Mouse (Mus musculus) liver, embryonic 11.5 days (tissue): ENCODE measurements around the gene Ntrk2. TPM values are rescaled to one million over a fixed set of nuclear protein-coding genes. Genes with fewer than 3 reads are reported as not detected.

Source experiments
- ATAC-seq: fragments of 200-750 bp; cut with Nextera tagmentation; replicated peaks from 2 replicates; pipeline ENCODE4 v1.8.0; 2017; ENCODE audit warnings: moderate number of reproducible peaks, mild to moderate bottlenecking, moderate TSS enrichment, moderate library complexity; ENCODE audit not compliant: low FRiP score
- DNase-seq: peaks from one replicate; pipeline ENCODE4 v3.0.0-alpha.2; 2017; ENCODE audit warnings: low spot score
- H3K27ac ChIP-seq: fragments of 300-500 bp; sonication (generic); 2 replicates; pipeline ENCODE4 v1.5.1; 2014; ENCODE audit warnings: mild to moderate bottlenecking, low read depth, low read length, control low read depth
- H3K27me3 ChIP-seq: fragments of 300-500 bp; sonication (generic); replicated peaks from 2 replicates; pipeline ENCODE4 v1.6.1; 2014; ENCODE audit warnings: low read length, mixed read lengths; ENCODE audit not compliant: control insufficient read depth, insufficient read depth
- H3K36me3 ChIP-seq: fragments of 300-500 bp; sonication (generic); 2 replicates; pipeline ENCODE4 v1.6.1; 2014; ENCODE audit warnings: mild to moderate bottlenecking, low read length, moderate library complexity, mixed read lengths; ENCODE audit not compliant: control insufficient read depth, insufficient read depth
- H3K4me1 ChIP-seq: fragments of 300-500 bp; sonication (generic); replicated peaks from 2 replicates; pipeline ENCODE4 v1.6.1; 2014; ENCODE audit warnings: low read length, mixed read lengths; ENCODE audit not compliant: control insufficient read depth, insufficient read depth
- H3K4me2 ChIP-seq: fragments of 300-500 bp; sonication (generic); 2 replicates; pipeline ENCODE4 v1.6.1; 2014; ENCODE audit warnings: mild to moderate bottlenecking, control low read depth, moderate library complexity
- H3K4me3 ChIP-seq: fragments of 300-500 bp; sonication (generic); 2 replicates; pipeline ENCODE4 v1.5.1; 2014; ENCODE audit warnings: low read depth, low read length, control low read depth
- H3K9ac ChIP-seq: fragments of 300-500 bp; sonication (generic); 2 replicates; pipeline ENCODE4 v1.6.1; 2014; ENCODE audit warnings: low read depth, low read length, control low read depth
- H3K9me3 ChIP-seq: fragments of 300-500 bp; sonication (generic); 2 replicates; pipeline ENCODE4 v1.6.1; 2016; ENCODE audit warnings: low read length, inconsistent platforms, mixed read lengths; ENCODE audit not compliant: control insufficient read depth
- WGBS: fragments of 180-500 bp; shearing (Covaris S2); extraction: QIAGEN DNeasy Blood & Tissue Kit; methylation state at CpG from one replicate; pipeline ENCODE4 v1.1.7; 2014; 5-methylcytosine and 5-hydroxymethylcytosine counted together
- polyA plus RNA-seq: library from polyadenylated mRNA; unstranded; fragments of >200 nt; fragmentation: Nextera tagmentation; extraction: Ambion mirVana; gene quantifications from 2 replicates; pipeline ENCODE4 v1.2.1, GENCODE M21; 2014

Ntrk2 gene
- polyA plus RNA-seq, 1 experiment from 2014 or later: 1.9 TPM

DNA sequence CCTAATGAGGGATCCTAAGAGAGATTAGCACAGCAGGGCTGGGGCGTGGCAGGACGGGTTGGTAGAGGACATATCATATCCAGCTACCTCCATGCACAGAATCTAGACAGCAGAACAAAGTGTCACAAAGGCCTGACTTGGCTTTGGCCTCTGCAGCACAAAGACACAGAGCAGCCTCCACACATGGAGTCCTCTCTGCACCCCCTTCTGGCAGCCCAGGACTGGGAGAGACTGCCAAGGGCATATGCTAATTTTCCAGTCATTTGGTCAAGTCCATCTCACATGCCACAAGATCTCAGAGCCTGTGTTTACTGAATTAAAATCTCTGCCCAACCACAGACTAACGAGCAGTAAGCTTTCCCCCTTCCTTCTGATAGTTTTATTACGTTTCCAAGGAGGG lies 132.1 kb downstream of the Ntrk2 start:
- Histone ChIP-seq H3K27ac (no peak overlapping the region), H3K27me3 (no peaks in the 10 kb centered on the region), H3K9ac (no peak overlapping the region), H3K9me3 (no peaks in the 10 kb centered on the region), H3K4me2 (no peak overlapping the region), H3K4me1 (no peaks in the 10 kb centered on the region), H3K4me3 (no peak overlapping the region), H3K36me3 (no peaks in the 10 kb centered on the region)
- DNase-seq (no peak), ATAC-seq (no peak)
- WGBS: 66% methylated on average over 4 of the region's 4 CpGs

DNA sequence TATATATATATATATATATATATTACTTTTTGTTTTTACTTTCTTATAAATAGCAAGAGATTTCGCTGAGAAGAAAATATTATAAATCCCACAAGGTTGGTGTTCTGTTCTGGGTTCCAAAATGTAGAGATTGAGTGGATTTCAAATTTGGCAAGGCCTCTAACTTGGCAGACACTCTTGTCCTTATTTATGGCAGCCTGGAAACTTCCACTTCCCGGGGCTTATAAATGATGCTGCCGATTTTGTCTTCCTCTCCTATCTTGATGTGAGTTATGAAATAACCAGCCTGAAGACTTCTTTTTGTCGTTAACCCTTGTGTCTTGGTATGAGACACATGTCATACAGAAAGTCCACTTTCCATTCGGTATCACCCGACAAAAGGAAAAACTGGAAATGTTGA lies 133.8 kb downstream of the Ntrk2 start:
- DNase-seq (no peak), ATAC-seq (no peak)
- Histone ChIP-seq H3K4me3 (no peak overlapping the region), H3K27ac (no peak overlapping the region), H3K36me3 (no peaks in the 10 kb centered on the region), H3K27me3 (no peaks in the 10 kb centered on the region), H3K9ac (no peak overlapping the region), H3K4me1 (no peaks in the 10 kb centered on the region), H3K9me3 (no peaks in the 10 kb centered on the region), H3K4me2 (no peak overlapping the region)
- 87% methylated on average over 6 of the region's 6 CpGs for WGBS

DNA sequence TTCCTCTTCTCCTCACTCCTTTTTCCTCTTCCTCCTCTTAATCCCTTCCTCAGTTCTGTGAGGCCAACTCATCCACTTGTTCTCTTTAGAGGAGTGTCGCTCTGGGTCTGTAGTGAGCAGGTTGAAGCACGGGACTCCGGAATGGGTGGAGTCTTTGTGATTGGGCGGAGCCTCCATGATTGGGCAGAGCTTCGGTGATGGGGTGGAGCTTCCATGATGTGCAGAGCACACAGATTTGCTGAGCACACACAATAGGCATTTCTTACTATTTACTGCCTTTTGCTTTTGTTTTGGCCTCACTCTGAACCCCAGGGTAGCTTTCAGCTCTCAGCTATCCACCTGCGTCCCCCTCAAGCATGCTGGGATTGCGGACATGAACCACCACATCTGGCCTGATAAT lies 134.4 kb downstream of the Ntrk2 start:
- Histone ChIP-seq H3K27ac (no peak overlapping the region), H3K9me3 (no peaks in the 10 kb centered on the region), H3K9ac (no peak overlapping the region), H3K36me3 (no peaks in the 10 kb centered on the region), H3K4me3 (no peak overlapping the region), H3K27me3 (no peaks in the 10 kb centered on the region), H3K4me2 (no peak overlapping the region), H3K4me1 (no peaks in the 10 kb centered on the region)
- DNase-seq (no peak), ATAC-seq (no peak)
- WGBS: 44% methylated on average over 7 of the region's 7 CpGs

- Histone ChIP-seq H3K27me3 (no peaks in the 10 kb centered on the region), H3K36me3 (no peaks in the 10 kb centered on the region), H3K9ac (no peak overlapping the region), H3K4me2 (no peak overlapping the region), H3K27ac (no peak overlapping the region), H3K4me1 (peaks cover 2% of the 10 kb centered on the region; the same call in 1 of the 2 replicates), H3K9me3 (no peaks in the 10 kb centered on the region), H3K4me3 (no peak overlapping the region)
- ATAC-seq (no peak), DNase-seq (no peak)
- WGBS: 70% methylated on average over 6 of the region's 6 CpGs
These were observed 139.4 kb downstream of the Ntrk2 start for GRCm38 (mm10) chr13:58945781-58946180.

GRCm38 (mm10) chr13:58946589-58946988 lies 140.2 kb downstream of the Ntrk2 start:
- H3K36me3 ChIP-seq: no peaks in the 10 kb centered on the region
- DNase-seq (no peak), ATAC-seq (no peak)
- no peak overlapping the region for H3K4me3 ChIP-seq
- no peak overlapping the region for H3K9ac ChIP-seq
- WGBS: 89% methylated on average over 6 of the region's 6 CpGs
- peaks cover 2% of the 10 kb centered on the region; the same call in 1 of the 2 replicates for H3K4me1 ChIP-seq
- no peak overlapping the region for H3K4me2 ChIP-seq
- H3K27ac ChIP-seq: no peak overlapping the region
- H3K9me3 ChIP-seq: no peaks in the 10 kb centered on the region
- H3K27me3 ChIP-seq: no peaks in the 10 kb centered on the region

GRCm38 (mm10) chr13:58947056-58947455 lies 140.7 kb downstream of the Ntrk2 start:
- Histone ChIP-seq H3K9me3 (no peaks in the 10 kb centered on the region), H3K4me2 (no peak overlapping the region), H3K27ac (no peak overlapping the region), H3K36me3 (no peaks in the 10 kb centered on the region), H3K4me1 (peaks cover 2% of the 10 kb centered on the region; the same call in 1 of the 2 replicates), H3K4me3 (no peak overlapping the region), H3K9ac (no peak overlapping the region), H3K27me3 (no peaks in the 10 kb centered on the region)
- 44% methylated on average over 9 of the region's 9 CpGs for WGBS
- DNase-seq (no peak), ATAC-seq (no peak)

GRCm38 (mm10) chr13:58954331-58954730 lies 148.0 kb downstream of the Ntrk2 start:
- H3K27ac ChIP-seq: no peak overlapping the region
- no peaks in the 10 kb centered on the region for H3K36me3 ChIP-seq
- no peaks in the 10 kb centered on the region for H3K27me3 ChIP-seq
- no peaks in the 10 kb centered on the region for H3K4me1 ChIP-seq
- no peaks in the 10 kb centered on the region for H3K9me3 ChIP-seq
- H3K4me3 ChIP-seq: no peak overlapping the region
- H3K4me2 ChIP-seq: no peak overlapping the region
- ATAC-seq (no peak), DNase-seq (no peak)
- WGBS: 21% methylated on average over 4 of the region's 4 CpGs
- no peak overlapping the region for H3K9ac ChIP-seq

DNA sequence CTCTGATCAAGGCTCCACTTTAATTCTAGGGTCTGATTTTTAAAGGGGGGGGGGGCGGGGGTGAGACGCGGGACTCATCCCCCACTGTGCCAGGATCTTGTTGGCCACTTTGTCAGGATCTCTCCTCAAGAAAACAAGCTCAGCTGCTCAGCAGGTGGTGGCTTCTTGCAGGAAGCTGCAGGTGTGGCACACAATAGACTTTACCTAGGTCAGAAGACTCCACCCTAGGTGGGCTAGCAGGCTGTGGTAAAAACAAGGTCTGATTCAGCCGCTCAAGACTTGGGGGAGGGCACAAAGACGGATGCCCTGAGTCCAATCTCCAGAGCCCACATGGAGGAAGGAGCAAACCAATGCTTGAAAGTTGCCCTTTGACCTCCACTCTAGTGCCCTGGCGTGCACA lies 148.4 kb downstream of the Ntrk2 start:
- Histone ChIP-seq H3K9me3 (no peaks in the 10 kb centered on the region), H3K36me3 (no peaks in the 10 kb centered on the region), H3K4me2 (no peak overlapping the region), H3K27me3 (no peaks in the 10 kb centered on the region), H3K4me3 (no peak overlapping the region), H3K27ac (no peak overlapping the region), H3K4me1 (no peaks in the 10 kb centered on the region), H3K9ac (no peak overlapping the region)
- 10% methylated on average over 6 of the region's 6 CpGs for WGBS
- ATAC-seq (no peak), DNase-seq (no peak)

DNA sequence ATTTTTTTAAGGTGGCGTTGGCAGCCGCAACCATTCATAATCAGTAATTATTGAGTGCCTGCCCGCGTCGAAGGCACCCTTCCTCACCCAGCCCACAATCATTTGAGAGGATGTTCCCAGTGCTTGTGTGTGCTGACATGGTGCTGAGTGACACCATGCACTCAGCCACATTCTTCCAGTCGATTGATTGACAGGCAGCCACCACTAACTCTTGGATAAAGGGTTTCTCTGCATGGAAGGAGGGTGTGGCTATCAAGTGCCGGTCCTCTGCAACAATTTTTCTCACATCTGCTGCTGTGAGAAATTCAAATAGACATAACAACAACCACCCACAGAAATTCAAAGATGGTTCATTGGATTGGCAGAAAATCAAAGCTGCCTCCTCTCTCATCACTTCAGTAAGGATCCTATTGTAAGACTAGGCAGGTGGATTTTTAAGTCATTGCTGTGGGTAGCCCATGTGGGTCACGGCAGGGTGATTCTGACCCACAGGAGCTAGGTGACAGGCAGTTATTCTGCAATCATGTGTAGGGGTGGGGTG lies 148.9 kb downstream of the Ntrk2 start:
- Histone ChIP-seq H3K4me3 (no peak overlapping the region), H3K36me3 (no peaks in the 10 kb centered on the region), H3K9ac (no peak overlapping the region), H3K9me3 (no peaks in the 10 kb centered on the region), H3K4me1 (no peaks in the 10 kb centered on the region), H3K27ac (no peak overlapping the region), H3K4me2 (no peak overlapping the region), H3K27me3 (no peaks in the 10 kb centered on the region)
- 52% methylated on average over 8 of the region's 8 CpGs for WGBS
- no peak for DNase-seq
- no peak for ATAC-seq
